Mouse (Mus musculus) lung, postnatal 4 days (tissue): Measurements from ENCODE around the gene Icam5.
"Not testable (repeated sequence)": the region's sequence is repeated elsewhere in the genome, so short reads cannot be mapped to it uniquely, and the experiment has no call there.

Experiments
- DNase-seq, 2 experiments: peaks; one replicate each; pipeline ENCODE4 v3.0.0; 2021

Icam5 gene

GRCm38 (mm10) chr9:21031896-21032351, at the start of gene Icam5:
Gene Icam5, plus strand, starts transcription at chr9:21032073.
- DNase-seq, result no peak

GRCm38 (mm10) chr9:20982171-20982570, 49.7 kb upstream of the Icam5 start:
- no peak for DNase-seq

- DNase-seq, result no peak
Observed at GRCm38 (mm10) chr9:20983169-20983568, 48.7 kb upstream of the Icam5 start.

GRCm38 (mm10) chr9:20986952-20987686, 44.8 kb upstream of the Icam5 start:
- peak; percentile 56 to 88 for DNase-seq

GRCm38 (mm10) chr9:20987953-20988352, 43.9 kb upstream of the Icam5 start:
- no peak for DNase-seq

- DNase-seq, result peak; percentile 74 to 86
Observed at GRCm38 (mm10) chr9:20990861-20991260, 41.0 kb upstream of the Icam5 start.

GRCm38 (mm10) chr9:20991587-20991986, 40.3 kb upstream of the Icam5 start:
- DNase-seq, result no peak

GRCm38 (mm10) chr9:20993165-20993898, 38.5 kb upstream of the Icam5 start:
- DNase-seq, result peak; percentile 85 to 93

- no peak for DNase-seq
Observed at GRCm38 (mm10) chr9:20995069-20995468, 36.8 kb upstream of the Icam5 start.

- DNase-seq, result no peak
Observed at GRCm38 (mm10) chr9:20997065-20997464, 34.8 kb upstream of the Icam5 start.

GRCm38 (mm10) chr9:20998337-20998736, 33.5 kb upstream of the Icam5 start:
- not testable (repeated sequence) for DNase-seq

- DNase-seq, result peak in 1 of 2 experiments; percentile 51
Observed at GRCm38 (mm10) chr9:21000811-21001210, 31.1 kb upstream of the Icam5 start.

GRCm38 (mm10) chr9:21001651-21002200, 30.1 kb upstream of the Icam5 start:
- no peak for DNase-seq

GRCm38 (mm10) chr9:21002270-21002626, 29.6 kb upstream of the Icam5 start:
- no peak for DNase-seq

- DNase-seq, result peak; percentile 91 to 92
Observed at GRCm38 (mm10) chr9:21002627-21003551, 29.0 kb upstream of the Icam5 start, which contains the start of gene Mrpl4. Gene Mrpl4, plus strand, starts transcription at chr9:21002738.

- peak in 1 of 2 experiments; percentile 13 for DNase-seq
Observed at GRCm38 (mm10) chr9:21007313-21007952, 24.4 kb upstream of the Icam5 start.

GRCm38 (mm10) chr9:21008007-21008406, 23.9 kb upstream of the Icam5 start:
- no peak for DNase-seq

- DNase-seq, result peak in 1 of 2 experiments; percentile 71
Observed at GRCm38 (mm10) chr9:21010362-21010761, 21.5 kb upstream of the Icam5 start.

- not testable (repeated sequence) for DNase-seq
Observed at GRCm38 (mm10) chr9:21010939-21011541, 20.8 kb upstream of the Icam5 start.

GRCm38 (mm10) chr9:21011846-21012312, 20.0 kb upstream of the Icam5 start:
- DNase-seq, result peak; percentile 67 to 83

- no peak for DNase-seq
Observed at GRCm38 (mm10) chr9:21012368-21012767, 19.5 kb upstream of the Icam5 start.
